Mouse (Mus musculus): ENCODE measurements around the gene Hs2st1.
A peak's percentile ranks its signal among the peaks of the same experiment; 100 is the strongest.

DNA sequence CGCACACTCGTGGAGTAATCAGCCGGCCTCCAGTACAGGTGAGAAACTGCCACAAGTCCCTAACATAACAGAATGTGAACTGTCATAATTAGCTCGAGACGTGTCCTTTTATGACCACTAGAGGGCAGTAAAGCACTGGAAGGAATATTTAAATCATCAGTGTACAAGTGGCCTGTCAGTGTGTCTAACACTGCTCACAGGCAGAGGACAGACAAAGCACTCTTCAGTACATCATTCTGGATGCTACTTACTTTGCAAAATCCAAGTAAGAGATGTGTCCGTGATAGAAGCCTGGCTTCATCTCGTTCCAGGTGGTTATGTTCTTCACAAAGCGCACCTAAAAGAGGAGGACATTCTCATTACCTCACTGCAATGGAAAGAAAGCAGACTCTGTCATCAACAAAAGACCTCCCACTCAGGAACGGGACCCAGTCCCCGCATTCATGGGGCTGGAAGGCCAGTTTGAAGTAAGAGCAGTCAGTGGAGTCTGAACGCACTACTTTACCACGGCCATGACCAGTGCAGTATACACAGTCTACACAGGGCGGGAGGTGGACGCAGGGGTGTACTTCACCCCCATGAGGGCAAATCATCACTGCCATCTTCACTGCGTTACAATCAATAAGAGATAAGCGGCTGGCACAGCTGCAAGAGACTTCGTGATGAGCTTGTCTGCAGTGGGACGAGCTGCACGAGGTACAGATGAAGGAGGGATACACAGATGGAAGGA is 116.1 kb downstream of the Hs2st1 start:
- TF ChIP-seq CTCF (IDR thresholded peaks at IDR 0.05; ENCODE audit: control insufficient read depth, insufficient read depth, insufficient replicate concordance, low read depth, low read length) (peak; percentile 36; the same call in 1 of the 2 replicates), POLR2A (IDR thresholded peaks at IDR 0.05; ENCODE audit: control insufficient read depth, low read depth, low read length) (no peak)
